8 mouse cellular contexts compared by ENCODE assay signal in the genomic region with DNA sequence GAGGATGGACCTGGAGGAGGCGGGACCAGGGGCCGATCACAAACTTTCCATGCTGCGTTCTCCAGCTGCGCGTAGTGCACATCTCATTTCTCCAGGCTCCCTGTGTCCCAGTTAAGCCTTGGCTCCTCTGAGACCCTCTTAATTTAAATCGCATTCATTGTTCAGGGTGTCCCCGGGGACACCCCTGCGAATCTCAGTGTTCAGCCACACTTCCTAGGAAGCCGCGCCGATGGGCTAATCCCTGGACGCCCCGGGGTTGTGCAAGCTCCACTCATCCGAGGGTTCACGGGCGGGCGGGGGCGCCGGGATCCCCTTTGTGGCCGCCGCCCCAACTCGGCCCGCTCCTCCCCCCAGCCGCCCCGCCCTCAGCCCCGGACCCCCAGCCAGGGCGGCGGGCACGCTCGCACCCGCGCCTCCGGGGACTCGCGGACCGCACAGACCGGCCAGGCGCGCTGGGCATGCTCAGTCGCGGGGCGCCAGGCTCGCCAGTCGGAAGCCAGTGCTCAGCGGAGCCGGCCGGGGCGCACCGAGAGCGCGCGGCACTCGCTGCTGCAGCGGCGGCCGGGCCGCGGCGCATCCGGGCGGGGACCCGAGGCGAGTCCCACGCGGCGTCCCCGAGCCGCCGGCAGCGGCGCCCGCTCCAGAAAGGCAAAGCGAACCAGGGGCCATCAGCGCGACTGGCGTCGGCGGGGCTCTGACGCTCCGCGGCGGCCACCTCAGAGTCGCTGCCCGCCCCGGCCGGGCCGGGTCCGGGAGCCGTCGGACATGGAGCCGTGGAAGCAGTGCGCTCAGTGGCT. TPM values are rescaled to one million over a fixed set of nuclear protein-coding genes. Genes with fewer than 3 reads are reported as not detected.
DNase-seq lines count a peak whose midpoint lies in the region; ATAC-seq and TF ChIP-seq lines count a peak whose summit lies in the region.

TSS of gene Vav3 (plus strand) at position 380 of the 797 bp plus-strand sequence.

- H3K4me3 ChIP-seq in E14TG2a.4 (replicated peaks; ENCODE audit: low read length): peak within 1 kb of the TSS; percentile 80
- peak within 1 kb of the TSS; percentile 87 for H3K4me3 ChIP-seq in brown adipose tissue, adult 24 weeks (ENCODE audit: insufficient read depth, low read depth, low read length)
- H3K4me3 ChIP-seq in hindbrain, embryonic 12.5 days: peak within 1 kb of the TSS; percentile 81

- no peaks in the 10 kb centered on the region for H3K36me3 ChIP-seq in E14TG2a.4 (ENCODE audit: insufficient read depth, low read length)
- no peaks in the 10 kb centered on the region for H3K36me3 ChIP-seq in hindbrain, embryonic 12.5 days

- no peak for TF ChIP-seq CTCF in E14TG2a.4 (conservative IDR thresholded peaks at IDR 0.05; ENCODE audit: low read length)

- H3K9ac ChIP-seq in hindbrain, embryonic 12.5 days: peak within 1 kb of the TSS; percentile 83

- H3K27ac ChIP-seq in brown adipose tissue, adult 24 weeks (replicated peaks; ENCODE audit: low read depth, low read length): peak within 1 kb of the TSS; percentile 97
- peak within 1 kb of the TSS; percentile 94 for H3K27ac ChIP-seq in hindbrain, embryonic 12.5 days

- peaks cover 15% of the 10 kb centered on the region; the same call in 1 of the 2 replicates for H3K4me1 ChIP-seq in E14TG2a.4 (replicated peaks; ENCODE audit: low read depth, low read length)
- H3K4me1 ChIP-seq in brown adipose tissue, adult 24 weeks (ENCODE audit: control insufficient read depth, insufficient read depth, insufficient read length, low read length): peaks cover 3% of the 10 kb centered on the region; the same call in 1 of the 2 replicates
- H3K4me1 ChIP-seq in hindbrain, embryonic 12.5 days: peaks cover 26% of the 10 kb centered on the region

- peak within 1 kb of the TSS; percentile 74 for H3K4me2 ChIP-seq in hindbrain, embryonic 12.5 days (replicated peaks)

- no peaks in the 10 kb centered on the region for H3K9me3 ChIP-seq in E14TG2a.4 (ENCODE audit: low read length)
- no peaks in the 10 kb centered on the region for H3K9me3 ChIP-seq in hindbrain, embryonic 12.5 days (replicated peaks)

- ATAC-seq in hindbrain, embryonic 12.5 days (ENCODE audit: low FRiP score): peak; percentile 92

- peak; percentile 5 to 39 for DNase-seq in frontal cortex, postnatal 25 days (ENCODE audit: low spot score in 2 of 2)
- DNase-seq in layer of hippocampus, postnatal 36 days: peak; percentile 53 to 56
- peak; percentile 75 to 84 for DNase-seq in lung, postnatal 4 days
- DNase-seq in retina, embryonic 14.5 days (ENCODE audit: low spot score): peak; percentile 75
- peak; percentile 67 to 71 for DNase-seq in thymus, postnatal 36 days

- under 1% methylated on average over 81 of the region's 92 CpGs for WGBS in hindbrain, embryonic 12.5 days

- H3K27me3 ChIP-seq in E14TG2a.4 (ENCODE audit: insufficient read depth, low read length): peaks cover 46% of the 10 kb centered on the region
- no peaks in the 10 kb centered on the region for H3K27me3 ChIP-seq in hindbrain, embryonic 12.5 days

RNA-seq across cellular contexts. Expression of gene Vav3, which starts in this region (rescaled TPM):
- polyA plus RNA-seq in brown adipose tissue, adult 24 weeks (2012; ENCODE audit: insufficient read depth, insufficient read length, missing spikeins): 1.6 and 3.5 TPM in 2 replicates
- polyA plus RNA-seq in hindbrain, embryonic 12.5 days (2016; fragmentation: Nextera tagmentation; extraction: Ambion mirVana): 24.0 and 26.3 TPM in 2 replicates
- 10 to 100 TPM; 14.1 to 16.2 TPM for total RNA-seq in layer of hippocampus, postnatal 36 days (2021)

Comparison
In these comparisons a context has a peak if more than half of its experiments do, and no peak if none do; other contexts are left out.
1. Peak in every context shown above with its lines: DNase-seq, ATAC-seq, H3K4me3 ChIP-seq and H3K27ac ChIP-seq.
2. DNase-seq: peak in every context shown above with its lines; median percentile 80 in lung, postnatal 4 days; 75 in retina, embryonic 14.5 days; 69 in thymus, postnatal 36 days; 54 in layer of hippocampus, postnatal 36 days; 22 in frontal cortex, postnatal 25 days.